Mouse (Mus musculus): Measurements from ENCODE around the gene Apol7e. TPM values are rescaled to one million over a fixed set of nuclear protein-coding genes. Genes with fewer than 3 reads are reported as not detected.
"Not testable (repeated sequence)": the region's sequence is repeated elsewhere in the genome, so short reads cannot be mapped to it uniquely, and the experiment has no call there.

Apol7e gene
- total RNA-seq (2022): not detected

DNA sequence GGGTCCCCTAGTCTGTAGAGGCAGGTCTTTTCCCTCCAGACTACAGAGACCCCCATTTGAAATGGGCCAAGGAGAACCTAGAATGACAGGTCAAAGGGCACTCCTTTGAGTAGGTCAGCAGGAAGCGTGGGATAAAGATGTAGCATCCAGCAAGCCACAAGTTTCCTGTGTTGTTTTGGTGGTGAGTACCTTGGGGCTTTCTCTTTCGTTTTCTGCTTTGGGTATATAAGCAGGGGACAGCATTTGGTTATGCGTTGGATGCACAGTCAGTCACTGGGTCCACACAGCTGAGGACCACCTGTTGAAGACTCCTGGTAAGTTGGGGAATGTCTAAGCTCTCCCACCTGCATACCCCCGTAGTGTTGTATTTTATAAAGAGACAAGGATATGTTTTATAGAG lies at the start of gene Apol7e:
Apol7e (plus strand) TSS at position 202 of the 400 bp plus-strand sequence.
- DNase-seq (ENCODE audit: low spot score in 2 of 2): not testable (repeated sequence)

DNA sequence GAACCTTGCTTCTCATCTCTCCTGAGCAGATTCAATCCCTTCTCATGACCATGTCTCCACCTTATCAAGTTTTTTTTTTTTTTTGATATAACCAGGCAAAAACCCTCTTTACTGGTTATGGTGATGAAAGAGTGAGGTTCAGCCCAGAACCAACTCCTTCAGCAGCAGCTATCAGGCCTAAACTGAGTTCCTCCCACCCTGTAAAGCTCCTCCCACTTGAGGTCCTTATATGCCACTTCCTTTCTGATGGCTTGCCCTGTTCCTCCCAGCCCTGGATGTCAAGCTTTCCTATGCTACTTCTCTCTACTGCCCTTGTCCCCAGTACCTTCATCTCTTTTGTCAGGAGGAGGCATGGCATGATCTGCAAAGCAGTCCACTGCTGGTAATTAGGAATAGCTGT lies 47.5 kb upstream of the Apol7e start:
- DNase-seq (ENCODE audit: low spot score in 2 of 2): not testable (repeated sequence)

DNA sequence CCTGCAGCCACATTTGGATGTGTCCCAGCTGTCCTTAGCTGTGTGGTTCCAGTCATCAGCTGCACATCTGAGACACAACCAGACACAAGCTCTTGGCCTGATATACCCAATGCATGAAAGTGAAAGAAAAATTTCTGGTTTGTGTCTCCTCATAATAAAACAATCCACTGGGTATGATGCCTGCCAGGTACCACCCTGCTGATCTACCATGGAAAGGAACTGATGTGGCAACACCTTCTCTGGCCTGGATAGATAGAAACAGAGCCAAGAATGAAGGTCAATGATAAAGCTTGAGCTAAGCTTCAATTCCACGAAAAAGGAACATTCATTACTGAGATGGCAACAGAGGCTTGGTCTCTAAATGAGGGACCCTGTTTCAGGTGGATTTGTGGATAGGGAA lies 38.9 kb upstream of the Apol7e start:
- not testable (repeated sequence) for DNase-seq (ENCODE audit: low spot score in 2 of 2)

DNA sequence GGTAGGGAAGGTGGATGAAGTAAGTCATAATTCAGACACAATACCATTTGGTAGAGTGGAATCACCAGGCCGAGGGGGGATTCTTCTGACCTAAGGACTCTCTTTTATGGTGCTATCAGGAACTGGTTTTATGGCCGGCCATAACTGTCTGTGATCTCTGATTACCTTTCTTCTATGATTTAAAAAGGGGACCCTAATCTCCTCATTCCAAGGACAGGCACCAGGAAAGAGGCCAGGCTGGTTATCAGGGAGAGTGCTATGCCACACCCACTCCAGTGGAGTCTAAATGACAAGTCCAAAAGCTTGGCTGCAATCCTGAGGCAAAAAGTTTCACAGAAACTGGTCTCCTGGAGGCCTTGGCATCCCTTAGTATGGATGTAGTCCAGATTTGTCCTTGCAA lies 36.8 kb upstream of the Apol7e start:
- DNase-seq (ENCODE audit: low spot score in 2 of 2): not testable (repeated sequence)

DNA sequence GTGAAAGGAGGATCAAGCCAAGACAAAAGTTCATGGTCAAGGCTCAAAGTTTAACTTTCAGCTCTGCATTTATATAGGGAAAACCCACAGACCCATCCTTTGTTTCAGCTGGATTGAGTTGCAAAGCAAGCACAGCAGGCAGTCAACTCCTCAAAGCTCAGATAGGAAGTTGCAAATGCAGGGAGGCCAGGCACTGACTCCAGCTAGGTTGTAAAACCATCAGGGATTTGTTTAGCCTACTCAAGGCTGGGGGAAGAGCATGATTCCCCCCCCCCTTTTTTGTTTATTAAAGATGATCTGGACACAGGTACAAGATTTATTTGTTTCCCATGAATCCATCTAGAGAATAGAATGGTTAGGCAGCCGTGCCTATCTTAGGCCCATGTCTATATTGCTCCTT lies 24.6 kb upstream of the Apol7e start:
- DNase-seq (ENCODE audit: low spot score in 2 of 2): not testable (repeated sequence)

DNA sequence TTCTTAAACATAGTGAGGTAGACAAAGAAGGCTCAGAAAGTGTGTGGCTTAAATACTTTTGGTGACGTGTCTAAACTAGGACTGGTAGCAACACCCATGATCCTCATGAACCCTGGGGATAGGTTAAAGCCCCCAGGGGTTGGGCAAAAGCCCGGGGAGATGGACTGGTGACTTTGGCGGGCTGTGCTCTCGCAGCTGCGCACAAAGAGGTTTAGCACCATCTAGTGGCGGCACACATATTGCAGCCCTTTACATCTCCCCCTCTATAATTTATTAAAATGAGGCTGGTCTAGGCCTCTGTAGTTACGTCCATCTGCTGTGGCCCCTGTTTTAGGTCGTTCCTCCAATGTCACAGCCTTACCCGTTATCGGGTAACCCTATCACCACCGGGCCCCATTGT lies 14.7 kb upstream of the Apol7e start:
- peak in 1 of 2 experiments; percentile 14 for DNase-seq (ENCODE audit: low spot score in 2 of 2)

DNA sequence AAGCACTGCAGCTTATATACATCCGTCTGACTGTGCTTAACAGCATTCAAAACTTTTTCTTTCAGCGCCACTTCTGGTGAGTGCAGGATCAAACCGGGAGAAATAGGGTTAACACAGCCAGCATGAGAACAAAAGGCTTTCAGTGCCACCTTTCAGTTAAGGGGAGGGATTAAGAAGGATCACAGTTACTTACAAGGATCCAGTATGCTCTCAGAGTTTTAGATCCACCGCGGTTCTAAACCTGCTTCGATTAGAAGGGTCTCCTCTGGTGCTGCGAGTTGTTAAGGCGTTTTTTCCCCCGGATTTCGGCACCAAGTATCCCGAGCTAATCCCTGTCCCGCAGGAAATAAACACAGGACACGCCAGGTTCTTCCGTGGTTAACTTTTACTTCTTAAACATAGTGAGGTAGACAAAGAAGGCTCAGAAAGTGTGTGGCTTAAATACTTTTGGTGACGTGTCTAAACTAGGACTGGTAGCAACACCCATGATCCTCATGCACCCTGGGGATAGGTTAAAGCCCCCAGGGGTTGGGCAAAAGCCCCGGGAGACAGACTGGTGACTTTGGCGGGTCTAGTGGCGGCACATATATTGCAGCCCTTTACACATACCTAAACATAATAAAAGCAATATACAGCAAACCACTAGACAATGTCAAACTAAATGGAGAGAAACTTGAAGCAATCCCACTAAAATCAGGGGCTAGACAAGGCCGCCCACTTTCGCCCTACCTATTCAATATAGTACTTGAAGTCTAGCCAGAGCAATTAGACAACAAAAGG lies 6.9 kb upstream of the Apol7e start:
- DNase-seq (ENCODE audit: low spot score in 2 of 2): not testable (repeated sequence)

DNA sequence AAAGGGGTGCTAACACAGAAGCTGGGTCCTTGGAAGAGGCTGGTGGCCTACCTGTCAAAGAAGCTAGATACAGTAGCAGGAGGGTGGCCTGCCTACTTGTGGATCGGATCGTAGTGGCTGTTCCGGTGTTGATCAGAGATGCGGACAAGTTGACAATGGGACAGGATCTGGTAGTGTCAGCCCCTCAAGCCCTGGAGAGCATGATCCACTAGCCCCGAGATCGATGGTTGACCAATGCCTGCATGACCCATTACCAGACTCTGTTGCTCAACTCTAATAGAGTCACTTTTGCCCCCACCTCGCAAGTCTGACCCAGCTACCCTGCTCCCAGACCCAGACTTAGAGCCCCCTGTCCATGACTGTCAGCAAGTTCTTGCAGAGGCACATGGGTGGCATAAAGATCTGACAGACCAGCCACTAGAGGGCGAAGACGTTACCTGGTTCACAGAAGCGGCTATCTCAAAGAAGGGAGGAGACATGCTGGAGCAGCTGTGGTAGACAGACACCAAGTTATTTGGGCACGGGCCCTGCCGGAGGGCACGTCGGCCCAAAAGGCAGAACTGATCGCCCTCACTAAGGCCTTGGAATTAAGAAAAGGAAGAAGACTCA lies 3.9 kb upstream of the Apol7e start:
- not testable (repeated sequence) for DNase-seq (ENCODE audit: low spot score in 2 of 2)

DNA sequence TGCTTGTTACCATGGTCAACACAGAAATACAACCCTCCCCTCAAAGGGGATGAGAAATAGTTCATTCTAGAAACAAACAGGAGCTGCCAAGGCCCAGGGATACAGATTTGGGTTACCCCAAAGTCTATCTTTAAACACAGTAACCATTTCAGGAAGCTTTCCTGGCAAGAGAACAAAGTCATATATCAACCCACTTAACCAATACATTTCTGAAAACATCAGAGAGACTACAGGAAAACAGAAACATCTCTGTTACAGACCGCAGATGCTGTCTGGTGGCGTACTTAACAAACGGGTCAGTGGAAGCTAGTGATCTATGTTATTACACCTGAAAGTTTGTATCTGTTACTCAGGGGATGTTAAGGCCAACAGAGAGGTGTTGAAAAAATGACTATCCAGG lies 6.6 kb downstream of the Apol7e start:
- DNase-seq (ENCODE audit: low spot score in 2 of 2): not testable (repeated sequence)

DNA sequence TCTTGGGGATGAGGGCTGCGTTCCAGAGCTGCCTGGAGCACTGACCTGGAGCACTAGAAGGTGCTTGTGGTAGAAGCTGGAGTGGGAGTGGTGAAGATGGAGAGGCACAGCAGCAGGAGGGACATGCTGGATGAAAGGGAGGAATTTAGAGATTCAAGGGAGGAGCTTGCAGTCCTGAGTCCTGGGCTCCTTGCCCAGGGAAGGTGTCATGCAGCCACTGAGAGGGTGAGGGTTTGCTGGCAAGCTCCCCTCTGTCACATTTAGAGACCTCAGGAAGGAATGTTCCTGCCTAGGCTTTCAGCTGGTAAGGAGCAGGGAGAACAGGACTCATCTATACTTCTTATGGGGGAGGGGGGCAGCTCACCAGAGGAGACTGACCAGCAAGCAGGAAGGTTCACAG lies 10.3 kb downstream of the Apol7e start:
- DNase-seq (ENCODE audit: low spot score in 2 of 2): not testable (repeated sequence)

DNA sequence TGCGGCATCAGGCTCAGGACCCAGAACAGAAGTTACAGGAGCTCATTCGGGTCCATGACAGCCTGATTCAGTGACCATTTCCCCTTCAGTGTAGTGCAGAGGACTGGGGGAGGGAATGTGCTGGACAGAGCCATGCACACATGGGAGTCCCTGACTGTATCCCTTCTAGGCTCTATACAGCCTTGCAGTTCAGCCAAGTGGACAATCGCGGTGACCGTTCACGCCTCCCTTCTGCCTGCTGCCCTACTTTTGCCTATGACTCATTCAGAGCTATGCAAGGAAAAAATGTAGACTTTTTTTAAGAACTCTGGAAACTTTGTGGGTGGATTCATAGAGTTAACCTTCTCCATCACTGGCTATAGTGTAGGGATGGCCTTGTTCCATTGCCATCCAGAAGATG lies 19.6 kb downstream of the Apol7e start:
- not testable (repeated sequence) for DNase-seq (ENCODE audit: low spot score in 2 of 2)

DNA sequence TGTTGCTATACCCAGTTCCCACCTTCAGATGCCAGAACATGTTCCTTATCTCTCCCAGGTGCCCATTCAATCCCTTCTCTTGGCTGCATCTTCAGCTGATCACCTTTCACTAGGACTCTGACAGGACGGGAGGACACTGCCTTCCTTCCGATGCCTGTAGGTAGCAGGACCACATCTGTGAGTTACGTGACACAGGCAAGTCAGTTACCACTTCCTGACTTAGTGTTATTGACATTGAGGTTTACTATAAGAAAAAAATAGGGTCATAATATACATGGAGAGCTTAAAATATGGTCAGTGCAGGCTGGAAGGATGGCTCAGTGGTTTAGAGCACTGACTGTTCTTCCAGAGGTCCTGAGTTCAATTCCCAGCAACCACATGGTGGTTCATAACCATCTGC lies 22.9 kb downstream of the Apol7e start:
- DNase-seq (ENCODE audit: low spot score in 2 of 2): not testable (repeated sequence)

DNA sequence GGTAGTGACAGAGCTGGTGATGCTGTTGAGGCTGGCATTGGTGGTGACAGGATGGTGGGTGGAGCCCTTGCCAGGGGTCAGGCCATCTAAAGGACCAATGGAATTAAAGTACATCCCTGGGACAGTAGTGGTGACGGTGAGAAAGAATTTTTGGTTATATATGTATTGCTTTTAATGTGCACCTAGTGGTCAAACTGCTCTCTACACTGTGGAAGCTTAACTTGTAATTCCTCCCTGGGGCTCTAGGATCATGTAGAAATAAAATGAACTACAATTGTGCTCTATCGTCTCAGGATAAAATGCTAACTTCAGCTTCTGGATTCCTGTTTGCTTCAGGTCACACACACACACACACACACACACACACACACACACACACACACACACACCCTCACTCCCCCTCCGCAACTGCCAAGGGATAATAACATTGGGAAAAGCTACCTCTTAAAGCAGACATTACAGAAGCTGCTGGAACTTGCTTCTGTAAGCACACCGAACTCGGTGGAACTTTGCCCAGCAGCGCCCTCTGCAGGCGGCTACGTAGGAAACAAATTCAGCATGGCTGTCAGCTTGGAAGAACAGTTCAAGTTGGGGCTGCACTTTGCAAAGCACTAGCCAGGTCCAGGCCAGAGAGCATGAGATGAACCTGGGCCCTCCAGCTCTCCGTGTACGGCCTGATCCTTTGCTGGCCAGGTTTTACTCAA lies 25.7 kb downstream of the Apol7e start:
- DNase-seq (ENCODE audit: low spot score in 2 of 2): not testable (repeated sequence)

DNA sequence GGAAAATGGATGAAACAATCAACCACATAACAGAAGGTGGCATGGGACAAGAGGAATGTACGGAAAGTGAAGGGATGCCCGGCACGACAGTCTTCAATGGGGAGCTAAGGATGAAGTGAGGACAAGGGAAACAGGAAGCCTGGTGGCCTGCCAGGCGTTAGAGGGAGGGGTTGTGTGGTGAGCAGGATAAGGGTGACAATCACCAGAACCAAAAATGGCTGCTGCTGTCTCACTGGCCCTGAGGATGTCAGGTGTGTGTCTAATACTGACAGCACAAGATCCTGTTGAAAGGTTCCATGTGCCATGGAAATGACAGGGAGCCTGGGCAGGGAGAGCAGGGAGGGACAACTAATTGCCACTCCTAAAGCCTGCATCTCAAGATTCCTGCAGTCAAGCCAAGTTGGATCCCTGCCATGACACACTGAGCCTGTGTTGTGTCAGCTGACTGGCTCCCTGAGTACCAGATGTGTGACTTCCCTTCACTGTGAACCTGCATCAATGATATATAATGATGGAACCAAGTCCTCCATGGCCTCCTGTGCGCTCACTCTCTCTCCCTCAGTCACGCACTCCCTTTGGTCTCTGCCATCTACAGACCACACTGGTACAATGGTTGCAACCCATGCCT lies 26.9 kb downstream of the Apol7e start:
- DNase-seq (ENCODE audit: low spot score in 2 of 2): not testable (repeated sequence)

DNA sequence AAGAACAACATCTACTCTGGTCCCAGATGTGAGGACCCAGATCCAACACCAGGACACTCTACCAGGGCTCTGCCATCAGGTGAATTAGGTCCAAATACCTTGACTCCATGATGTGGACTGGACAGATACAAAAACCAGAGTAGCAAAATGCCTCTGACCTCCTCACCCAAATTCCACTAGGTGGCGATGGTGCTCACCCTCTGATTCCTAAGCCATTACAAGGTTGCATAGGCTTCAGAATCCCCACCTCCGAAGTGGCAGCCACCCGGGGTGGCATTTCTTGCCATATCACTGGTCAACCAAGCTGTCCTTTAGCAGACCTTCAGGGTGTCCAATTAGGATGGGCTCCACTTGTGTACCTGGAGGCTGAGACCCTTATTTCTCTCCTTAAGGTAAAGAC lies 28.5 kb downstream of the Apol7e start:
- not testable (repeated sequence) for DNase-seq (ENCODE audit: low spot score in 2 of 2)

DNA sequence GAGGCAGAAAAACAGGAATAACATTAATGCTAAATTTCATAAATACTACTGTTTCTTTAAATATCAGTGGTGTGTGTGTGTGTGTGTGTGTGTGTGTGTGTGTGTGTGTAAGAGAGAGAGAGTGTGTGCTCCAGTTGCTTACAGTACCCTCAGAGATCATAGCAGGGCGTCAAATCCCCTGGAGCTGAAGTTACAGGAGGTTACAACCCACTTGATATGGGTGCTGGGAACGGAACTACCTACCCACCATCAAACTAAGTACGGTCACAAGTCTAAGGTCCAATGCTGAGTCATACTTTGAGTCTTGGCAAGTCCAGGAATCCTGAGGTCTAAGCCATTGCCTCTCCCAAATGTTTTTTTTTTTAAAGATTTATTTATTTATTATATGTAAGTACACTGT lies 29.1 kb downstream of the Apol7e start:
- not testable (repeated sequence) for DNase-seq (ENCODE audit: low spot score in 2 of 2)

DNA sequence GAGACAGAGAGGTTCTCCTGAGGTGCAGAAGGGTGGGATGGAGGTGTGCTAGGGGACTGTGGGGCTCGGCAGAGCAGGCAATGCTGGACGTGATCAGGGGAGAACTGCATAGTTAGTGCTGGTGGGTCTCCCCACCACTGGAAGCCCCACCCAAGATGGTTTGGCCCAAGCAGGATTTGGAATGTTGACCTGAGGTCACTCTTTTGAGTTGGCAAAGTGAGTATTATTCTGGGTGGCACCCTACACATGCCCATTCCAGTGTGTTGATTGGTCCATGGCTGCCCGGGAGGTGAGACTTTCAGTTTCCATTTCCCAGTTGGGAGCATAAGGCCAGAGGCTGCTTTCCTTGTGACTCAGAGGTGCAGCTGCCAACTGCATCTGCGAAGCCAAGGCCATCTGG lies 30.1 kb downstream of the Apol7e start, which contains the start of gene Apol9b:
Apol9b (plus strand) TSS at position 301 of the 400 bp plus-strand sequence.
- DNase-seq (ENCODE audit: low spot score in 2 of 2): not testable (repeated sequence)

DNA sequence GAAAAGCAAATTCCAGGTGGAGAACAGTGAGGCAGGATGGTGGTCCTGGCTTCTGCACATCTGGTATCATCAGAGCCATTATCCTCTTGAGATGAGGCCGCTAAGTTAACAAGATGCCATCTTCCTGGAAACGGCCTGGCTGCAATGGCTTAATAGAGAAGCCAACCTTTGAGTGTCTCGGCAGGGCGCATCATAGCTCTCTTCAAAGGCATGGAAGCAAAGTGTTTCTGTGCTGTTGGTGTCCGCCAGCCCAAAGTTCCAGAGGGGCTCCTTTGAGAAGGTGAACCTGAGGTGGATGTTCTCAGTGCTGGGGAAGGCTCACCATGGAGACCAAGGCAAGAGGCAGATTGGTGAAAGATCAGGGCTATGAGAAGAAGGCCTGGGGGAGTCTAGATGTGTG lies 32.9 kb downstream of the Apol7e start:
- no peak for DNase-seq (ENCODE audit: low spot score in 2 of 2)

DNA sequence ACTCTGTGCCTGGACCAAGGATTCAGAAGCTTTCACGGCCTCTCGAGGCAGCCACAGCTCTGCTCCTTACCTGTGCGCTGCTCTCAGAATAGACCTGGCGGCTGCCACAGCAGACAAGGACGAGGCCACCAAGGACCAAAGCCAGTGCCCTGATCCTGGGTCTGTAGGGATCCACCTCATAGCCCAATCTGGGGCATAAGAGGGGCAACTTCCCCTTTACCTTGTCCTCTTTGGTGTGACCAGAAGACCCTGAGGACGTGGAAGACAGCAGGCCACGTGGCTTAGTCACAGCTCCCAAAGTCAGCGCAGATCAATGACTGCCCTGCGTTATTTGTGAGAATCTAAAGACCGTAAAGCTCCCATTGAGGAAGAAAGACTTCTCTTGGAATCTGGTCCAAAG lies 34.2 kb downstream of the Apol7e start:
- DNase-seq (ENCODE audit: low spot score in 2 of 2): not testable (repeated sequence)

DNA sequence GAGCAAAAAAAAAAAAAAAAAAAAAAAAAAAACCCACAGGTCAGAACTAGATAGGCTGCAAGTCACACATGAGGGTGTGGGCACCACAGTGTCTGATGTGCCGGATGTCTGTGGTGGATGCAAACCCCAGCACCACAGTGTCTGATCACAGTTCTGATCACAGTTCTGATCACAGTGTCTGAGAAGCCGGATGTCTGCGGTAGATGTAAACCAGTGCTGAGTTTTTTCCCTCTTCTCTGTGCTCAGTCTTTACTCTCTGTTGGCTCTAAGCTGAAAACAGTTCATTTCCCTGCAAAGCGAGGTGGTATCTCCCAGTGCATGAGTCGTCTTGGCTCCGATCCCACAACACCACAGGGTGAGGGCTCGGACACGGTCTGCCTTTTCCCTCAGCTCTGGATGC lies 34.7 kb downstream of the Apol7e start:
- not testable (repeated sequence) for DNase-seq (ENCODE audit: low spot score in 2 of 2)

DNA sequence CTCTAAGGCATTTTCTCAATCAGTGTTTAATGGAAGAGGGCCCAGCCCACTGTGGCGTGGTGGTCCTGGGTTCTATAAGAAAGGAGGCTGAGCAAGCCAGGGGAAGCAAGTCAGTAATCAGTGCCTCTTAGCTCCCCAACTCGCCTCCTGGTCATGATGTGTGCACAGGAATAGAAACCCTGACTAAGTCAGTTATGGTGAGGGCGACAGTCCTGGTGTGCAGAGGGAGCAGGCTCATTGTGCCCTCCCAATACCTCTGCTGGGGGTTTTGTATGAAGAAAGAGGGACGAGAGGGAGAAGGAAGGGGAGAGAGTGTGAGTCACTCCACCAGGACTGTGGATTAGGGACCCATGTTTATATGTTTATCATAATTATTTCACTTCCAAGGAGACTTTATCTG lies 35.2 kb downstream of the Apol7e start:
- not testable (repeated sequence) for DNase-seq (ENCODE audit: low spot score in 2 of 2)

All from left cerebral cortex, adult 8-10 months (tissue).